In the genomic region with DNA sequence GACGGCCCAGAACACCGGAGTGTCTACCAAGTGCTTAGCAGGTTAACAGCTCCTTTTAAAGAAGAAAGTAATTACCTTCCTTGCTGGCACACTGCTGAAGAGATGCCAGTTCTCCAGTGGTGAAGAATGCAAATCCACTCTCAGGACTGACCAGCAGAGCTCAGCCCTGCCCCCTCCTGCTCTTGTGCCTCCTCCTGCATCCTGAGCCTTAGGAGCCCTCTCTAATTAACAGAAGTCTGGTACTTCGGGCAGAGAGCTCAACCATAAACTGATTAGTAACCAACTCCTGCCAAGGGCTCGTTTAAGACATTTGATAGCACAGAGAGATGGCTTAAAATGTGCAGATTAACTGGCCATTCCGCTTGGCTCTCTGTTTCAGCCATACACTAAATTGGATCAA, we compare ENCODE assay signal across 19 mouse cellular contexts. TPM values are rescaled to one million over a fixed set of nuclear protein-coding genes. Genes with fewer than 3 reads are reported as not detected.
A peak's percentile ranks its signal among the peaks of the same experiment; 100 is the strongest.
DNase-seq lines count a peak whose midpoint lies in the region; ATAC-seq lines count a peak whose summit lies in the region.
"Had no signal": no experiment of that assay in that cellular context is flagged by ENCODE, and none has a peak within 500 bp of the region (broad histone marks: within the 10 kb centered on the region; RNA-seq: fewer than 3 reads in every experiment).

No protein-coding gene starts in this region.

- no peak for ATAC-seq in embryonic facial prominence, embryonic 14.5 days (ENCODE audit: low read depth)
- ATAC-seq in limb, embryonic 11.5 days (ENCODE audit: insufficient number of reproducible peaks, low FRiP score, low TSS enrichment, low read depth) = no peak

- peak; percentile 24 to 25 for DNase-seq in cerebellum, postnatal 14 days
- no peak for DNase-seq in cerebellum, adult 9-10 months
- peak; percentile 21 to 35 for DNase-seq in kidney, postnatal 4 days
- DNase-seq in kidney, postnatal 36 days = no peak
- peak; percentile 54 for DNase-seq in embryonic facial prominence, embryonic 14.5 days (ENCODE audit: low spot score)
- DNase-seq in limb, embryonic 11.5 days (ENCODE audit: low spot score) = peak; percentile 44
- DNase-seq in right cerebral cortex, adult 2 months (ENCODE audit: low spot score in 2 of 2) = no peak
- no peak for DNase-seq in left cerebral cortex, adult 18-20 months (ENCODE audit: low spot score in 2 of 2)
- DNase-seq: adrenal gland, adult 8-10 months; gastrocnemius, postnatal 10 days; kidney, adult 2 months; liver, embryonic 13.5 days; lung, postnatal 14 days; spleen, adult 18-20 months; thymus, postnatal 25 days had no signal

- no peak overlapping the region for H3K4me2 ChIP-seq in embryonic facial prominence, embryonic 14.5 days (ENCODE audit: low read depth, low read length)
- H3K4me2 ChIP-seq in limb, embryonic 11.5 days (ENCODE audit: low read depth, severe bottlenecking) = no peak overlapping the region
- H3K4me2 ChIP-seq: heart, embryonic 13.5 days; liver, embryonic 13.5 days; midbrain, embryonic 12.5 days; neural tube, embryonic 12.5 days had no signal

- no peaks in the 10 kb centered on the region for H3K9me3 ChIP-seq in embryonic facial prominence, embryonic 14.5 days (ENCODE audit: control insufficient read depth, low read length)
- H3K9me3 ChIP-seq in limb, embryonic 11.5 days (ENCODE audit: control insufficient read depth, low read length) = no peaks in the 10 kb centered on the region
- H3K9me3 ChIP-seq: heart, embryonic 13.5 days; liver, embryonic 13.5 days; midbrain, embryonic 12.5 days; neural tube, embryonic 12.5 days had no signal

- 47% methylated on average over 5 of the region's 5 CpGs for WGBS in embryonic facial prominence, embryonic 14.5 days
- WGBS in limb, embryonic 11.5 days = 25% methylated on average over 5 of the region's 5 CpGs

- H3K4me3 ChIP-seq in embryonic facial prominence, embryonic 14.5 days (ENCODE audit: low read depth, low read length) = no peak overlapping the region
- H3K4me3 ChIP-seq in limb, embryonic 11.5 days (ENCODE audit: low read depth, low read length) = no peak overlapping the region
- H3K4me3 ChIP-seq: heart, embryonic 13.5 days; liver, embryonic 13.5 days; midbrain, embryonic 12.5 days; neural tube, embryonic 12.5 days had no signal

- H3K9ac ChIP-seq in embryonic facial prominence, embryonic 14.5 days (ENCODE audit: low read depth, low read length) = no peak overlapping the region
- H3K9ac ChIP-seq in limb, embryonic 11.5 days (ENCODE audit: low read length) = no peak overlapping the region
- H3K9ac ChIP-seq: heart, embryonic 13.5 days; liver, embryonic 13.5 days; midbrain, embryonic 12.5 days; neural tube, embryonic 12.5 days had no signal

- H3K36me3 ChIP-seq in embryonic facial prominence, embryonic 14.5 days (ENCODE audit: control insufficient read depth, insufficient read depth, low read length) = peaks cover 23% of the 10 kb centered on the region
- H3K36me3 ChIP-seq in limb, embryonic 11.5 days (ENCODE audit: control insufficient read depth, insufficient read depth, low read length) = no peaks in the 10 kb centered on the region; the same call in 1 of the 2 replicates
- H3K36me3 ChIP-seq: liver, embryonic 13.5 days; neural tube, embryonic 12.5 days had no signal

- peaks cover 38% of the 10 kb centered on the region for H3K4me1 ChIP-seq in embryonic facial prominence, embryonic 14.5 days (ENCODE audit: control insufficient read depth, insufficient read depth, low read length)
- peaks cover 14% of the 10 kb centered on the region for H3K4me1 ChIP-seq in limb, embryonic 11.5 days (ENCODE audit: control insufficient read depth, insufficient read depth, low read length)
- H3K4me1 ChIP-seq: liver, embryonic 13.5 days had no signal

- 0 out of 2 replicates have a peak overlapping the region, but pooled peaks have one; percentile 8 for H3K27ac ChIP-seq in embryonic facial prominence, embryonic 14.5 days (replicated peaks; ENCODE audit: low read depth, low read length)
- no peak overlapping the region for H3K27ac ChIP-seq in limb, embryonic 11.5 days (replicated peaks; ENCODE audit: low read depth, low read length)
- H3K27ac ChIP-seq: heart, embryonic 13.5 days; liver, embryonic 13.5 days; neural tube, embryonic 12.5 days; stomach, postnatal 0 days had no signal

- no peaks in the 10 kb centered on the region for H3K27me3 ChIP-seq in embryonic facial prominence, embryonic 14.5 days (replicated peaks; ENCODE audit: control insufficient read depth, insufficient read depth, low read length)
- H3K27me3 ChIP-seq in limb, embryonic 11.5 days (ENCODE audit: control insufficient read depth, insufficient read depth, low read length) = no peaks in the 10 kb centered on the region
- H3K27me3 ChIP-seq: heart, embryonic 13.5 days; liver, embryonic 13.5 days; midbrain, embryonic 12.5 days; neural tube, embryonic 12.5 days had no signal

RNA-seq across cellular contexts. Expression of gene Cd101, which starts 39.3 kb away (rescaled TPM):
- 0.18 and 0.24 TPM in 2 replicates for polyA plus RNA-seq in embryonic facial prominence, embryonic 14.5 days (2014; fragmentation: Nextera tagmentation; extraction: Ambion mirVana)
- 0.05 TPM in 1 of 2 replicates, not detected in the other for polyA plus RNA-seq in limb, embryonic 11.5 days (2014; fragmentation: Nextera tagmentation; extraction: Ambion mirVana)
- total RNA-seq in left cerebral cortex, adult 18-20 months (2021) = under 1 TPM; 0.23 to 0.49 TPM
- polyA plus RNA-seq: midbrain, embryonic 12.5 days had no signal

RNA-seq across cellular contexts. Expression of gene Ptgfrn, which starts 41.4 kb away (rescaled TPM):
- polyA plus RNA-seq in embryonic facial prominence, embryonic 14.5 days (2014; fragmentation: Nextera tagmentation; extraction: Ambion mirVana) = 9.7 and 10.2 TPM in 2 replicates
- polyA plus RNA-seq in limb, embryonic 11.5 days (2014; fragmentation: Nextera tagmentation; extraction: Ambion mirVana) = 6.4 and 6.6 TPM in 2 replicates
- 10 to 100 TPM; 33.3 to 37.5 TPM for total RNA-seq in left cerebral cortex, adult 18-20 months (2021)

Comparison
In these comparisons a context has a peak if more than half of its experiments do, and no peak if none do; other contexts are left out.
1. DNase-seq: peak in cerebellum, postnatal 14 days (2 of 2), kidney, postnatal 4 days (2 of 2), embryonic facial prominence, embryonic 14.5 days (single experiment) and limb, embryonic 11.5 days (single experiment); none in cerebellum, adult 9-10 months (single experiment), kidney, postnatal 36 days (0 of 2), right cerebral cortex, adult 2 months (0 of 2) and left cerebral cortex, adult 18-20 months (0 of 2).